Mouse (Mus musculus): ENCODE data around the gene Psma5. TPM values are rescaled to one million over a fixed set of nuclear protein-coding genes. Genes with fewer than 3 reads are reported as not detected.
A peak's percentile ranks its signal among the peaks of the same experiment; 100 is the strongest.

The Psma5 gene
- polyA plus RNA-seq (2016; fragmentation: Nextera tagmentation; extraction: Ambion mirVana) = 361 and 368 TPM in 2 replicates

GRCm38 (mm10) chr3:108256719-108257637 lies at the start of gene Psma5:
TSS of gene Psma5 (plus strand) at chr3:108256926.
- no peaks in the 10 kb centered on the region for H3K27me3 ChIP-seq (replicated peaks; ENCODE audit: low read depth, poor library complexity, severe bottlenecking)
- peak; percentile 97 for DNase-seq (ENCODE audit: low spot score)
- H3K4me1 ChIP-seq = peaks cover 23% of the 10 kb centered on the region
- H3K9me3 ChIP-seq = no peaks in the 10 kb centered on the region
- peak within 1 kb of the TSS; percentile 99 for H3K4me3 ChIP-seq
- under 1% methylated on average over 79 of the region's 79 CpGs for WGBS
- H3K36me3 ChIP-seq (replicated peaks) = peaks cover 17% of the 10 kb centered on the region
- peak within 1 kb of the TSS; percentile 84 for H3K27ac ChIP-seq (replicated peaks)

- no peaks in the 10 kb centered on the region for H3K27me3 ChIP-seq (replicated peaks; ENCODE audit: low read depth, poor library complexity, severe bottlenecking)
- peak overlapping the region; percentile 99 for H3K27ac ChIP-seq (replicated peaks)
- no peaks in the 10 kb centered on the region for H3K9me3 ChIP-seq
- peak overlapping the region; percentile 74 for H3K4me3 ChIP-seq
- peaks cover 42% of the 10 kb centered on the region for H3K4me1 ChIP-seq
- no peak for DNase-seq (ENCODE audit: low spot score)
- peaks cover 45% of the 10 kb centered on the region for H3K36me3 ChIP-seq (replicated peaks)
- 67% methylated on average over 3 of the region's 3 CpGs for WGBS
Observed at GRCm38 (mm10) chr3:108209001-108209400, 47.7 kb upstream of the Psma5 start.

DNA sequence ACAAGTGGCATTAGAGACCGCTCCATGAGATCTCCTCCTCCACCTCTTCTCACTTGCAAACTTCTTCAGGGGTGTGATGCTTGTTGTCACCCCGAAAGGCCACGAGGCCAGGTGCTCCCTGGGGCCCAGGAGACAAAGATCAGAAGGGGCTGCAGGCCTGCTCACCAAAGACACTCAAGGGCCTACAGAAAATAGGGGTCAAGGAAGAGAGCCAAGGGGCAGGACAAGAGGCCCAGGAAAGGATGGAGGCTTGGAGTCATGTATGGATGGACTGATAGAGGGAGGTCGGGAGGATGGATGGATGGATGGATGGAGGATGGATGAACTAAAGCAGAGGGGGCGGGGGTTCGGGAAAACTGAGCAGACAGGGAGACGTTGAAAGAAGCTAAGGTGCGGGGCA lies 47.2 kb upstream of the Psma5 start:
- peaks cover 42% of the 10 kb centered on the region for H3K4me1 ChIP-seq
- H3K27me3 ChIP-seq (replicated peaks; ENCODE audit: low read depth, poor library complexity, severe bottlenecking) = no peaks in the 10 kb centered on the region
- peak overlapping the region; percentile 74 for H3K4me3 ChIP-seq
- WGBS = 13% methylated on average over 8 of the region's 8 CpGs
- DNase-seq (ENCODE audit: low spot score) = no peak
- H3K27ac ChIP-seq (replicated peaks) = peak overlapping the region; percentile 99
- H3K36me3 ChIP-seq (replicated peaks) = peaks cover 40% of the 10 kb centered on the region
- H3K9me3 ChIP-seq = no peaks in the 10 kb centered on the region

GRCm38 (mm10) chr3:108209946-108210770 lies 46.6 kb upstream of the Psma5 start:
- Histone ChIP-seq H3K36me3 (replicated peaks) (peaks cover 34% of the 10 kb centered on the region), H3K4me3 (peak overlapping the region; percentile 74), H3K27ac (replicated peaks) (peak overlapping the region; percentile 99), H3K27me3 (replicated peaks; ENCODE audit: low read depth, poor library complexity, severe bottlenecking) (no peaks in the 10 kb centered on the region), H3K4me1 (peaks cover 39% of the 10 kb centered on the region), H3K9me3 (no peaks in the 10 kb centered on the region)
- peak; percentile 98 for DNase-seq (ENCODE audit: low spot score)
- under 1% methylated on average over 72 of the region's 72 CpGs for WGBS

- Histone ChIP-seq H3K36me3 (replicated peaks) (peaks cover 28% of the 10 kb centered on the region), H3K27ac (replicated peaks) (peak within 1 kb of the TSS; percentile 99), H3K4me1 (peaks cover 39% of the 10 kb centered on the region), H3K27me3 (replicated peaks; ENCODE audit: low read depth, poor library complexity, severe bottlenecking) (no peaks in the 10 kb centered on the region), H3K9me3 (no peaks in the 10 kb centered on the region), H3K4me3 (peak within 1 kb of the TSS; percentile 74)
- DNase-seq (ENCODE audit: low spot score) = peak; percentile 85
- WGBS = 0% methylated on average over 14 of the region's 14 CpGs
Observed at GRCm38 (mm10) chr3:108210771-108211139, 46.0 kb upstream of the Psma5 start, which contains the start of gene Atxn7l2. TSS of gene Atxn7l2 (minus strand) at chr3:108210934.

DNA sequence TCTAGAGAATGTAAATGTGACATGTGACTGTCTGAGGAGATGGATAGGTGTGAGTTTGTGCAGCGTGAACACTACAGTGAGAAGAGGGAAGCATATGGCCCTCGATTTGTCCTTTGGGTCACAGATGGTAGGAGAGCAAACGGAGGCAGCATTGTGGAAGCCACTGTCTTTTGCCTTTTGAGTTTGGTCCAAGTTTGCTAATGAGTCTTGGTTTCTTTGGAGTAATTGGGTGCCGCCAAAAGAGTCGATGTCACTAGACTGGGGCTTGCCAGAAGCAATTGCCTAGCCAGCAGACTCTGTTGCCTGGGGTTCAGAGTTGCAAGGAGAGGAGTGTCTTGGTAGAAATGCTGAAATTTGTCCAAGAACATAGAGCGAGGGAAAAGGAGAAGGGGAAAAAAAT lies 44.9 kb upstream of the Psma5 start:
- Histone ChIP-seq H3K4me3 (no peak overlapping the region), H3K9me3 (no peaks in the 10 kb centered on the region), H3K27ac (replicated peaks) (no peak overlapping the region), H3K4me1 (peaks cover 39% of the 10 kb centered on the region), H3K36me3 (replicated peaks) (peaks cover 17% of the 10 kb centered on the region), H3K27me3 (replicated peaks; ENCODE audit: low read depth, poor library complexity, severe bottlenecking) (no peaks in the 10 kb centered on the region)
- WGBS = 89% methylated on average over 6 of the region's 6 CpGs
- no peak for DNase-seq (ENCODE audit: low spot score)

DNA sequence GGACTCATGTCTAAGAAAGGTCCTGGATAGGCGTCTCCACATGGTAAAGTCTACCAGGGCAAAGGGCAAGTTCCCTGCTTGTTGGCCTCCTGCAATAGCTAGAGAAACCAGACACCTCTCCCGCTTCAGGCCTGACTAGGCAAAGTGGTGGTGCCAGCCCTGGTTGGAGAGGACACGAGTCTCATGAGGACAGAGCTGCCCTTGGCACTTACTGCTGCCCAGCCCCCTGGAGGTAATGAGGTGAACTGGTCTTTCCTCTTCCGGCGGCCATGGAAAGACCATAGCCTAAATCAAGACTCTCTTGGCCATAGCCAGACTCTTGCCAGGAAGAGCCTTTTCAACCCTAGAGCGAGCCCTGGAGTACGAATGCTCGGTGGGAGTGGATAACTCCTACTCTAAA lies 44.3 kb upstream of the Psma5 start:
- Histone ChIP-seq H3K27ac (replicated peaks) (no peak overlapping the region), H3K9me3 (no peaks in the 10 kb centered on the region), H3K4me1 (peaks cover 39% of the 10 kb centered on the region), H3K27me3 (replicated peaks; ENCODE audit: low read depth, poor library complexity, severe bottlenecking) (no peaks in the 10 kb centered on the region), H3K36me3 (replicated peaks) (peaks cover 11% of the 10 kb centered on the region), H3K4me3 (no peak overlapping the region)
- 80% methylated on average over 8 of the region's 8 CpGs for WGBS
- DNase-seq (ENCODE audit: low spot score) = no peak

GRCm38 (mm10) chr3:108214734-108215133 lies 42.0 kb upstream of the Psma5 start:
- DNase-seq (ENCODE audit: low spot score) = peak; percentile 58
- 18% methylated on average over 5 of the region's 5 CpGs for WGBS
- H3K36me3 ChIP-seq (replicated peaks) = no peaks in the 10 kb centered on the region
- H3K4me3 ChIP-seq = no peak overlapping the region
- H3K27me3 ChIP-seq (replicated peaks; ENCODE audit: low read depth, poor library complexity, severe bottlenecking) = no peaks in the 10 kb centered on the region
- no peak overlapping the region for H3K27ac ChIP-seq (replicated peaks)
- H3K4me1 ChIP-seq = peaks cover 19% of the 10 kb centered on the region
- no peaks in the 10 kb centered on the region for H3K9me3 ChIP-seq

DNA sequence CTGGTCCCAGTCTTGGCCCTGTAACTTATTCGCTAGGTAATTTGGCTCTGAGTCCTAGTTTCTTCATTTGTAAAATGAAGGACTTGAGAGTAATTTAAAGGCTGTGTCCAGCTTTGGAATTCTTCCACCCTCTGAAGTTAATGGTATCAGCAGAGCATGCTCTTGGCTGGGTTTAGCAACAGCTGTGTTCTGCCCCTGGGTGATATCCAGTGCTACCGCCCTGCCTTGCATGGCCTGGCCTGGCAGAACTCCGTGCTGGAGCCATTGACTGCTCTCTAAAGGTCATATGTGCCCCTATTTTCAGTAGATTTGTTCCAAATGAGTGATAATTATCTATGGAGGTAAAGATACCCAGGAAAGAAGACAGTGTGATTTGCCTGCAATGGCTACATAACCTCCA lies 36.1 kb upstream of the Psma5 start:
- Histone ChIP-seq H3K4me1 (peaks cover 2% of the 10 kb centered on the region), H3K27me3 (replicated peaks; ENCODE audit: low read depth, poor library complexity, severe bottlenecking) (peaks cover 47% of the 10 kb centered on the region), H3K36me3 (replicated peaks) (no peaks in the 10 kb centered on the region), H3K9me3 (no peaks in the 10 kb centered on the region), H3K4me3 (no peak overlapping the region), H3K27ac (replicated peaks) (no peak overlapping the region)
- no peak for DNase-seq (ENCODE audit: low spot score)
- WGBS = 86% methylated on average over 3 of the region's 3 CpGs

DNA sequence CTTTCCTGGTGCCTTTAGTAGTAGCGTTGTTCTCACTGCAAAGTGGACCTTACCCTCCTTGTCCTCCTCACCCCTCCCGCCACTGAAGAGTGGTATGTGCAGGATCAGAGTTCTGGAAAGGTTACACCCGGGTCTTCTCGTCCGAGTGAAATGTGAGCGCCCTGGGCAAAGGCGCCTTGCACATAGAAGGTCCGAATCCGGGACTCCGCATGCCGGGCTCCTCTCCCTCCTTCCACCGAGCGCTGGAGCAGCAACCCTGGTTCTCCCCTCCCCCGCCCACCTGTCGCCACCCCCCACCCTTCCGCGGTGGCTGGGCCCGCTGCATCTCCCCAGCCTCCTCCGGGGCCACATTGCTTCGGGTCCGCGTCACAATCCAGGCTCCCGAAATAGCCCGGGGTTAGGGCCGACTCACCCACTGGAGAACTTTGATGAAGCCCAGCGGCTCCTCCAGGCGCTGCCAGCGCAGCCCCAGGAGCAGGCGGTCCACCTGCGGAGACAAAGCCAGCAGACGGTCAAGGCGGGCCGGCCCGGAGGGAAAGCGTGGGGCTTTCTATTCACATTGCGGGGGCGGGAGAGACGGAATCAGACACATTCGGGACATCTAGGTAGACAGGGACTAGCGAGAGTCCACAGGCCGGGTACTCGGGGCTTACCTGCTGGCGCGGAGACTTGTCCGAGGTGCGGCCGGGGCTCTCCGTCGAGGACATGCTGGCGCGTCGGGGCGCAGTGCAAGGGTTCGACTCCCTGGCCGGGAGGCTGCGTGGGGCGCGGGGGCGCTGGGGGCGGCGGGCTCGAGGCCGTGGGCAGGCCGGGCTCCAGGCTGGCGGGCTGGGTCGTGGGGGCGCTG lies 30.8 kb upstream of the Psma5 start:
- H3K4me1 ChIP-seq = peaks cover 14% of the 10 kb centered on the region
- H3K27me3 ChIP-seq (replicated peaks; ENCODE audit: low read depth, poor library complexity, severe bottlenecking) = peaks cover 74% of the 10 kb centered on the region
- no peaks in the 10 kb centered on the region for H3K9me3 ChIP-seq
- H3K27ac ChIP-seq (replicated peaks) = peak overlapping the region; percentile 77
- DNase-seq (ENCODE audit: low spot score) = peak; percentile 58
- WGBS = 2% methylated on average over 67 of the region's 67 CpGs
- H3K36me3 ChIP-seq (replicated peaks) = no peaks in the 10 kb centered on the region
- peak overlapping the region; percentile 61 for H3K4me3 ChIP-seq

GRCm38 (mm10) chr3:108226558-108227350 lies 30.0 kb upstream of the Psma5 start, which contains the start of gene Sypl2:
TSS of gene Sypl2 (minus strand) at chr3:108226648.
- Histone ChIP-seq H3K27ac (replicated peaks) (peak within 1 kb of the TSS; percentile 77), H3K27me3 (replicated peaks; ENCODE audit: low read depth, poor library complexity, severe bottlenecking) (peaks cover 66% of the 10 kb centered on the region), H3K4me3 (peak within 1 kb of the TSS; percentile 61), H3K9me3 (no peaks in the 10 kb centered on the region), H3K4me1 (peaks cover 14% of the 10 kb centered on the region), H3K36me3 (replicated peaks) (no peaks in the 10 kb centered on the region)
- peak; percentile 76 for DNase-seq (ENCODE audit: low spot score)
- WGBS = 3% methylated on average over 44 of the region's 44 CpGs

All from embryonic facial prominence, embryonic 10.5 days (tissue).